Mouse (Mus musculus): Measurements from ENCODE around the gene Col12a1. TPM values are rescaled to one million over a fixed set of nuclear protein-coding genes. Genes with fewer than 3 reads are reported as not detected.
"Not testable (repeated sequence)": the region's sequence is repeated elsewhere in the genome, so short reads cannot be mapped to it uniquely, and the experiment has no call there.

The Col12a1 gene
- polyA plus RNA-seq, 1 experiment from 2014 or later = 6.2 TPM

GRCm38 (mm10) chr9:79668806-79669205 lies 49.8 kb downstream of the Col12a1 start:
- not testable (repeated sequence) for H3K27me3 ChIP-seq (ENCODE audit: control insufficient read depth, insufficient read depth, low read length); H3K9ac ChIP-seq (replicated peaks; ENCODE audit: low read length); H3K4me1 ChIP-seq (ENCODE audit: control insufficient read depth, insufficient read depth, low read length); H3K4me2 ChIP-seq (ENCODE audit: low read length); ATAC-seq (ENCODE audit: low FRiP score, low TSS enrichment); H3K27ac ChIP-seq (replicated peaks; ENCODE audit: low read depth, low read length); H3K4me3 ChIP-seq (replicated peaks; ENCODE audit: low read depth, low read length); DNase-seq; H3K9me3 ChIP-seq (ENCODE audit: control insufficient read depth, low read length); H3K36me3 ChIP-seq (ENCODE audit: control insufficient read depth, insufficient read depth, low read length)
- WGBS = 94% methylated on average over 1 of the region's 1 CpGs

GRCm38 (mm10) chr9:79653327-79654150 lies 65.1 kb downstream of the Col12a1 start:
- ATAC-seq (ENCODE audit: low FRiP score, low TSS enrichment) (no peak), DNase-seq (no peak)
- no peaks in the 10 kb centered on the region for H3K27me3 ChIP-seq (ENCODE audit: control insufficient read depth, insufficient read depth, low read length)
- H3K9ac ChIP-seq (replicated peaks; ENCODE audit: low read length) = no peak overlapping the region
- no peaks in the 10 kb centered on the region for H3K36me3 ChIP-seq (ENCODE audit: control insufficient read depth, insufficient read depth, low read length)
- H3K9me3 ChIP-seq (ENCODE audit: control insufficient read depth, low read length) = no peaks in the 10 kb centered on the region
- H3K4me3 ChIP-seq (replicated peaks; ENCODE audit: low read depth, low read length) = no peak overlapping the region
- H3K27ac ChIP-seq (replicated peaks; ENCODE audit: low read depth, low read length) = no peak overlapping the region
- H3K4me2 ChIP-seq (ENCODE audit: low read length) = no peak overlapping the region
- WGBS = 90% methylated on average over 16 of the region's 16 CpGs
- H3K4me1 ChIP-seq (ENCODE audit: control insufficient read depth, insufficient read depth, low read length) = no peaks in the 10 kb centered on the region

- no peak overlapping the region for H3K4me2 ChIP-seq (ENCODE audit: low read length)
- H3K4me3 ChIP-seq (replicated peaks; ENCODE audit: low read depth, low read length) = no peak overlapping the region
- no peaks in the 10 kb centered on the region for H3K4me1 ChIP-seq (ENCODE audit: control insufficient read depth, insufficient read depth, low read length)
- no peak overlapping the region for H3K9ac ChIP-seq (replicated peaks; ENCODE audit: low read length)
- ATAC-seq (ENCODE audit: low FRiP score, low TSS enrichment) (no peak), DNase-seq (peak; percentile 3)
- no peak overlapping the region for H3K27ac ChIP-seq (replicated peaks; ENCODE audit: low read depth, low read length)
- 86% methylated on average over 9 of the region's 9 CpGs for WGBS
- H3K27me3 ChIP-seq (ENCODE audit: control insufficient read depth, insufficient read depth, low read length) = no peaks in the 10 kb centered on the region
- no peaks in the 10 kb centered on the region for H3K9me3 ChIP-seq (ENCODE audit: control insufficient read depth, low read length)
- no peaks in the 10 kb centered on the region for H3K36me3 ChIP-seq (ENCODE audit: control insufficient read depth, insufficient read depth, low read length)
Observed at GRCm38 (mm10) chr9:79648587-79648986, 70.0 kb downstream of the Col12a1 start.

- no peaks in the 10 kb centered on the region for H3K27me3 ChIP-seq (ENCODE audit: control insufficient read depth, insufficient read depth, low read length)
- no peak overlapping the region for H3K4me3 ChIP-seq (replicated peaks; ENCODE audit: low read depth, low read length)
- ATAC-seq (ENCODE audit: low FRiP score, low TSS enrichment) (no peak), DNase-seq (no peak)
- 90% methylated on average over 3 of the region's 3 CpGs for WGBS
- H3K36me3 ChIP-seq (ENCODE audit: control insufficient read depth, insufficient read depth, low read length) = no peaks in the 10 kb centered on the region
- no peaks in the 10 kb centered on the region for H3K9me3 ChIP-seq (ENCODE audit: control insufficient read depth, low read length)
- H3K27ac ChIP-seq (replicated peaks; ENCODE audit: low read depth, low read length) = no peak overlapping the region
- H3K4me2 ChIP-seq (ENCODE audit: low read length) = no peak overlapping the region
- no peak overlapping the region for H3K9ac ChIP-seq (replicated peaks; ENCODE audit: low read length)
- no peaks in the 10 kb centered on the region for H3K4me1 ChIP-seq (ENCODE audit: control insufficient read depth, insufficient read depth, low read length)
Observed at GRCm38 (mm10) chr9:79645757-79646156, 72.9 kb downstream of the Col12a1 start.

GRCm38 (mm10) chr9:79639430-79640090 lies 79.1 kb downstream of the Col12a1 start:
- Histone ChIP-seq H3K27me3 (ENCODE audit: control insufficient read depth, insufficient read depth, low read length) (no peaks in the 10 kb centered on the region), H3K9me3 (ENCODE audit: control insufficient read depth, low read length) (no peaks in the 10 kb centered on the region), H3K4me2 (ENCODE audit: low read length) (no peak overlapping the region), H3K4me3 (replicated peaks; ENCODE audit: low read depth, low read length) (no peak overlapping the region), H3K9ac (replicated peaks; ENCODE audit: low read length) (no peak overlapping the region), H3K36me3 (ENCODE audit: control insufficient read depth, insufficient read depth, low read length) (no peaks in the 10 kb centered on the region), H3K4me1 (ENCODE audit: control insufficient read depth, insufficient read depth, low read length) (no peaks in the 10 kb centered on the region), H3K27ac (replicated peaks; ENCODE audit: low read depth, low read length) (no peak overlapping the region)
- DNase-seq (no peak), ATAC-seq (ENCODE audit: low FRiP score, low TSS enrichment) (no peak)
- 83% methylated on average over 11 of the region's 11 CpGs for WGBS

- Histone ChIP-seq H3K9ac (replicated peaks; ENCODE audit: low read length) (no peak overlapping the region), H3K9me3 (ENCODE audit: control insufficient read depth, low read length) (no peaks in the 10 kb centered on the region), H3K4me3 (replicated peaks; ENCODE audit: low read depth, low read length) (no peak overlapping the region), H3K4me1 (ENCODE audit: control insufficient read depth, insufficient read depth, low read length) (no peaks in the 10 kb centered on the region), H3K27ac (replicated peaks; ENCODE audit: low read depth, low read length) (no peak overlapping the region), H3K36me3 (ENCODE audit: control insufficient read depth, insufficient read depth, low read length) (no peaks in the 10 kb centered on the region), H3K27me3 (ENCODE audit: control insufficient read depth, insufficient read depth, low read length) (no peaks in the 10 kb centered on the region), H3K4me2 (ENCODE audit: low read length) (no peak overlapping the region)
- ATAC-seq (ENCODE audit: low FRiP score, low TSS enrichment) = no peak
- WGBS = 81% methylated on average over 4 of the region's 4 CpGs
- no peak for DNase-seq
Observed at GRCm38 (mm10) chr9:79637879-79638278, 80.8 kb downstream of the Col12a1 start.

GRCm38 (mm10) chr9:79634076-79634475 lies 84.6 kb downstream of the Col12a1 start:
- no peak overlapping the region for H3K27ac ChIP-seq (replicated peaks; ENCODE audit: low read depth, low read length)
- no peaks in the 10 kb centered on the region for H3K4me1 ChIP-seq (ENCODE audit: control insufficient read depth, insufficient read depth, low read length)
- ATAC-seq (ENCODE audit: low FRiP score, low TSS enrichment) (no peak), DNase-seq (no peak)
- no peaks in the 10 kb centered on the region for H3K27me3 ChIP-seq (ENCODE audit: control insufficient read depth, insufficient read depth, low read length)
- no peak overlapping the region for H3K4me2 ChIP-seq (ENCODE audit: low read length)
- no peak overlapping the region for H3K4me3 ChIP-seq (replicated peaks; ENCODE audit: low read depth, low read length)
- no peaks in the 10 kb centered on the region for H3K36me3 ChIP-seq (ENCODE audit: control insufficient read depth, insufficient read depth, low read length)
- no peaks in the 10 kb centered on the region for H3K9me3 ChIP-seq (ENCODE audit: control insufficient read depth, low read length)
- 89% methylated on average over 1 of the region's 1 CpGs for WGBS
- no peak overlapping the region for H3K9ac ChIP-seq (replicated peaks; ENCODE audit: low read length)

- Histone ChIP-seq H3K4me3 (replicated peaks; ENCODE audit: low read depth, low read length) (no peak overlapping the region), H3K9ac (replicated peaks; ENCODE audit: low read length) (no peak overlapping the region), H3K9me3 (ENCODE audit: control insufficient read depth, low read length) (no peaks in the 10 kb centered on the region), H3K4me1 (ENCODE audit: control insufficient read depth, insufficient read depth, low read length) (no peaks in the 10 kb centered on the region), H3K4me2 (ENCODE audit: low read length) (no peak overlapping the region), H3K27ac (replicated peaks; ENCODE audit: low read depth, low read length) (no peak overlapping the region), H3K27me3 (ENCODE audit: control insufficient read depth, insufficient read depth, low read length) (no peaks in the 10 kb centered on the region), H3K36me3 (ENCODE audit: control insufficient read depth, insufficient read depth, low read length) (no peaks in the 10 kb centered on the region)
- ATAC-seq (ENCODE audit: low FRiP score, low TSS enrichment) = no peak
- 94% methylated on average over 7 of the region's 7 CpGs for WGBS
- DNase-seq = no peak
Observed at GRCm38 (mm10) chr9:79631186-79631585, 87.4 kb downstream of the Col12a1 start.

Measured in midbrain, embryonic 14.5 days (tissue).